Mouse (Mus musculus): ENCODE measurements around the gene Robo3. TPM values are rescaled to one million over a fixed set of nuclear protein-coding genes. Genes with fewer than 3 reads are reported as not detected.

Gene Robo3
- polyA plus RNA-seq, 1 experiment from 2014 or later: 120 TPM

DNA sequence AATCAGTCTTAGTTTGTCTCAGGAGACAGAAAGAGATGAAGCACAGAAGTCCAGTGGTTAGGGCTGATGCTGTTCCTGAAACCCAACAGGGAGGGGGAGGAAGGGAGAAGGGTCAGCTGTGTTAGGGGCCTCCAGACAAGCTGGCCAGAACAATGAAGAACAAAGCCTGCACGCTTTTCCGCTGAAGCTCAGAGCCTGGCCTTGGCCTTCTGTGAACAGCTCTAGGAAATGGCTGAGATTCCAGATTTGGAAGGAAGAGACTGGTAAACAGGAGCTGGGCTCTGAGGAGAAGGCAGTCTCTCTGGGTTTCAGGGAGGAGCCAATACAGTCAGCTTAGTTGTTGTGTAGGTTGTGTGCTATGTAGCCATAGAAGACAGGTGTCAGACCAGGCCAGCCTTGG lies 32.5 kb downstream of the Robo3 start:
- Histone ChIP-seq H3K4me2 (replicated peaks; ENCODE audit: low read depth, low read length) (no peak overlapping the region), H3K27ac (ENCODE audit: low read depth, low read length) (no peak overlapping the region), H3K36me3 (ENCODE audit: control insufficient read depth, insufficient read depth, low read length) (no peaks in the 10 kb centered on the region), H3K4me1 (replicated peaks; ENCODE audit: control insufficient read depth, insufficient read depth, low read length) (no peaks in the 10 kb centered on the region), H3K9me3 (ENCODE audit: control insufficient read depth, low read length) (no peaks in the 10 kb centered on the region), H3K9ac (ENCODE audit: low read depth, low read length) (no peak overlapping the region), H3K4me3 (ENCODE audit: low read depth, low read length) (no peak overlapping the region), H3K27me3 (ENCODE audit: control insufficient read depth, insufficient read depth, low read length) (no peaks in the 10 kb centered on the region)
- DNase-seq (ENCODE audit: low spot score) (no peak), ATAC-seq (ENCODE audit: low FRiP score) (no peak)
- WGBS: 52% methylated on average over 2 of the region's 2 CpGs

DNA sequence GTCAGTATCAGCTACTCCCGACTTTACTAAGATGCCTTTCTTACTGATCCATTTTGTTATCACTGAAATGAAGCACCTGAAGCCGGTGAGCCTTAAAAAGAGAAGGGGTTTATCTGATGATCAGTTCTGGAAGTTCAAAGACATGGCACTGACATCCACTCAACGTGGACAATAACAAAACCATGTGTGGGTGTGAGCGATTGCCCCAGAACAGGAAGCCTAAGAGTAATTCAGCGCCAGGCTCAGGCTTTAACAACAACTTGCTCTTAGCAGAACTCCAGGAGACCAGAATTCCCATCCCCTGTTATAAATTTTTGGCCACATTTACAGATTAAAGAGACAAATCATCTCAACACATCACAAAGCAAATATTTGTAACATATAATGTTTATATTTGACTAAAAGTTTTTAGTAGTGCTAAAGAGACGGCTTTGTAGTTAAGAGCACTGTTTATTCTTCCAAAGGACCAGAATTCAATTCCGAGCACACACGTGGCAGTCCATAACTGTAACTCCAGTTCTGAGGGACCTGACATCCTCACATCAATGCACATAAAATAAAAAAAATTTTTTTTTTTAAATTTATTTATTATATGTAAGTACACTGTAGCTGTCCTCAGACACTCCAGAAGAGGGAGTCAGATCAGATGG lies 39.4 kb downstream of the Robo3 start:
- Histone ChIP-seq H3K36me3 (ENCODE audit: control insufficient read depth, insufficient read depth, low read length) (no peaks in the 10 kb centered on the region), H3K27me3 (ENCODE audit: control insufficient read depth, insufficient read depth, low read length) (no peaks in the 10 kb centered on the region), H3K4me3 (ENCODE audit: low read depth, low read length) (no peak overlapping the region), H3K4me2 (replicated peaks; ENCODE audit: low read depth, low read length) (no peak overlapping the region), H3K9ac (ENCODE audit: low read depth, low read length) (no peak overlapping the region), H3K27ac (ENCODE audit: low read depth, low read length) (no peak overlapping the region), H3K4me1 (replicated peaks; ENCODE audit: control insufficient read depth, insufficient read depth, low read length) (no peaks in the 10 kb centered on the region), H3K9me3 (ENCODE audit: control insufficient read depth, low read length) (no peaks in the 10 kb centered on the region)
- ATAC-seq (ENCODE audit: low FRiP score): no peak
- WGBS: 84% methylated on average over 8 of the region's 8 CpGs
- no peak for DNase-seq (ENCODE audit: low spot score)

DNA sequence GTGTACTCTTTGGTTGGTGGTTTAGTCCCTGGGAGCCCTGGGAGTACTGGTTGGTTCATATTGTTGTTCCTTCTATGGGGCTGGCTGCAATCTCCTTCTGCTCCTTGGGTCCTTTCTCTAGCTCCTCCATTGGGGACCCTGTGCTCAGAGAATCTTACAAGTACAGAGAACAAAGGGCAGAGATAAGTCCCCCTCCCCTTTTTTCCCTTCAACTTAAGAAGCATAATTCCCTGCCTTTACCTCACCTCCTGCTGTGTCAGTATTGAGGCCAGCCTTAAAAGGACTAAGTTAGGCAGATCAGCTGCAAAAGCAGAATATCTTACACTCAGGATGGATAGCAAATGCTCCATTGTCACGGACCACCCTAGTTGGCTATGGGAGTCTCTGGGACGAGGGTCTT lies 41.0 kb downstream of the Robo3 start:
- 67% methylated on average over 2 of the region's 2 CpGs for WGBS
- Histone ChIP-seq H3K4me1 (replicated peaks; ENCODE audit: control insufficient read depth, insufficient read depth, low read length) (no peaks in the 10 kb centered on the region), H3K4me3 (ENCODE audit: low read depth, low read length) (no peak overlapping the region), H3K36me3 (ENCODE audit: control insufficient read depth, insufficient read depth, low read length) (no peaks in the 10 kb centered on the region), H3K27ac (ENCODE audit: low read depth, low read length) (no peak overlapping the region), H3K9ac (ENCODE audit: low read depth, low read length) (no peak overlapping the region), H3K27me3 (ENCODE audit: control insufficient read depth, insufficient read depth, low read length) (no peaks in the 10 kb centered on the region), H3K4me2 (replicated peaks; ENCODE audit: low read depth, low read length) (no peak overlapping the region), H3K9me3 (ENCODE audit: control insufficient read depth, low read length) (no peaks in the 10 kb centered on the region)
- DNase-seq (ENCODE audit: low spot score) (no peak), ATAC-seq (ENCODE audit: low FRiP score) (no peak)

DNA sequence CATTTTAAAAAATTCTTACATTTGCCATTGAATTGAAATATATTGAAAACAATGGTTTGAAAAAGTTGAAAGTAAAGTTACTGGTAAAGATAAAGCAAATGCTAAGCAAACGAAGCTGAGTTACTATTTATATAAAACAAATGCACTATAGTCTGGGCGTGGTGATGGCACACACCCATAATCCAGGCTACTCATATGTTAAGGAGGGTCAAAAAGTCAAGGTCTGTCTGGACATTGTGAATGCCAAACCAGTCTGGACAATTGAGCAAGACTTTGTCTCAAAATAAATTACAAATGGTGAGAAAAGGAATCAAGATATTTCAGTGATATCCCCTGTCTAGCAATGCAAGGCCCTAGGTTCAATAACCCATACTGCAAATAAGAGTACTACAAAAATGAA lies 42.2 kb downstream of the Robo3 start:
- Histone ChIP-seq H3K9me3 (ENCODE audit: control insufficient read depth, low read length) (no peaks in the 10 kb centered on the region), H3K27me3 (ENCODE audit: control insufficient read depth, insufficient read depth, low read length) (no peaks in the 10 kb centered on the region; the same call in 1 of the 2 replicates), H3K36me3 (ENCODE audit: control insufficient read depth, insufficient read depth, low read length) (no peaks in the 10 kb centered on the region), H3K4me1 (replicated peaks; ENCODE audit: control insufficient read depth, insufficient read depth, low read length) (no peaks in the 10 kb centered on the region), H3K9ac (ENCODE audit: low read depth, low read length) (no peak overlapping the region), H3K4me3 (ENCODE audit: low read depth, low read length) (no peak overlapping the region), H3K4me2 (replicated peaks; ENCODE audit: low read depth, low read length) (no peak overlapping the region), H3K27ac (ENCODE audit: low read depth, low read length) (no peak overlapping the region)
- ATAC-seq (ENCODE audit: low FRiP score): no peak
- 70% methylated on average over 2 of the region's 2 CpGs for WGBS
- no peak for DNase-seq (ENCODE audit: low spot score)

DNA sequence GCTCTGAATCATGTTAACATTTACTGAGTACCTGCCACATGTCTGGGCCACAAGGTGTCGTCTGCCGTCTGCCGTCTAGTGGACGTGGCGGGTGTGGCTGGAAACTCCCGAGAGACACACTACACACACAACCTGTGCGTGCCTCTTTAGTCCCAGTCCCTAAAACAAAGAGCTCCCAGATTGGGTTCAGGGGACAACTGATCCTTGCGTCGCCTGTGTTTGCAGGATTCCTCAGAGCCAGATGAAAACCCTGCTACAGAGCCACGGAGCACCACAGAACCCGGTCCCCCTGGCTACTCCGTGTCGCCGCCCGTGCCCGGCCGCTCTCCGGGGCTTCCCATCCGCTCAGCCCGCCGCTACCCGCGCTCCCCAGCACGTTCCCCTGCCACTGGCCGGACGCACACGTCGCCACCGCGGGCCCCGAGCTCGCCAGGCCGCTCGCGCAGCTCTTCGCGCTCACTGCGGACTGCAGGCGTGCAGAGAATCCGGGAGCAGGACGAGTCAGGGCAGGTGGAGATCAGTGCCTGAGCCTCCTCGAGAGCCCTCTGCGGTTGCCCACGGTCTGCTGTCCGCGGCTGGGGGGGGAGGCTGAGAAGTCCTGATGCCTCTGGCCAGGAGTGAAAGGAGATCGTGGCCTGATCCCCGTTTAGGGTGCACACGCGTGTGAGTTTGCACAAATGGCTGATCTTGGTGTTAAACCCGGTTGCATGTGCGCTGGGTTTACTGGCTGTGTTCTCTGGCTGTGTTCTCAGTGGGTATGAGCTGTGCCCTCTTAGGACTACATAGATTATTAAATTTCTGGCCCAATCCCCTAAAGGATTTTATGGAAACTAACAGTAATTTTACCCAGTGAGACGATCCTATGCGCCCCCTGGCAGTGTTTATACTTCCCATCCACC lies 48.5 kb downstream of the Robo3 start:
- H3K9ac ChIP-seq (ENCODE audit: low read depth, low read length): peak overlapping the region; percentile 78
- peak overlapping the region; percentile 38 for H3K4me3 ChIP-seq (ENCODE audit: low read depth, low read length)
- H3K27ac ChIP-seq (ENCODE audit: low read depth, low read length): no peak overlapping the region
- no peaks in the 10 kb centered on the region for H3K36me3 ChIP-seq (ENCODE audit: control insufficient read depth, insufficient read depth, low read length)
- no peaks in the 10 kb centered on the region for H3K9me3 ChIP-seq (ENCODE audit: control insufficient read depth, low read length)
- peak; percentile 85 for ATAC-seq (ENCODE audit: low FRiP score)
- peak overlapping the region; percentile 74 for H3K4me2 ChIP-seq (replicated peaks; ENCODE audit: low read depth, low read length)
- H3K27me3 ChIP-seq (ENCODE audit: control insufficient read depth, insufficient read depth, low read length): peaks cover 2% of the 10 kb centered on the region; the same call in 1 of the 2 replicates
- H3K4me1 ChIP-seq (replicated peaks; ENCODE audit: control insufficient read depth, insufficient read depth, low read length): no peaks in the 10 kb centered on the region
- WGBS: 10% methylated on average over 52 of the region's 54 CpGs
- DNase-seq (ENCODE audit: low spot score): peak; percentile 70

DNA sequence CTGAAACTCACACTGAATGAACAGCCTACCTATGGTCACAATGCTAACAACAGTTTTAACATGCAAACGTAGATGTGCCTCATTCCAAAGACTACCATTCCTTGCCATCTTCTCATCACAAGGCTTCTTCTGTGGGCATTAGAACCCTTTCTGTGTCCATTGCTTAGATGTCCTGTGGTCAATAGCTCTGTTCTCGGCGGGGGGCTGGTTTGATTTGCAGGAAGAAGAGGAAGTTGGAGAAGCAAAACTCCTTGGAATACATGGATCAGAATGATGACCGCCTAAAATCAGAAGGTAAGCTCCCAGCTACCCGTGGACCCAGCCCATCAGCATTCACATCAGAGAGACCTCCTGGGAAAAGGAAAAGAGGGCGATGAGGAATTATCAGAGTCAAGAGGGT lies 49.9 kb downstream of the Robo3 start:
- H3K36me3 ChIP-seq (ENCODE audit: control insufficient read depth, insufficient read depth, low read length): no peaks in the 10 kb centered on the region
- 92% methylated on average over 6 of the region's 6 CpGs for WGBS
- no peak overlapping the region for H3K4me2 ChIP-seq (replicated peaks; ENCODE audit: low read depth, low read length)
- peaks cover 2% of the 10 kb centered on the region; the same call in 1 of the 2 replicates for H3K27me3 ChIP-seq (ENCODE audit: control insufficient read depth, insufficient read depth, low read length)
- no peaks in the 10 kb centered on the region for H3K4me1 ChIP-seq (replicated peaks; ENCODE audit: control insufficient read depth, insufficient read depth, low read length)
- ATAC-seq (ENCODE audit: low FRiP score) (no peak), DNase-seq (ENCODE audit: low spot score) (no peak)
- H3K27ac ChIP-seq (ENCODE audit: low read depth, low read length): no peak overlapping the region
- no peaks in the 10 kb centered on the region for H3K9me3 ChIP-seq (ENCODE audit: control insufficient read depth, low read length)
- no peak overlapping the region for H3K4me3 ChIP-seq (ENCODE audit: low read depth, low read length)
- no peak overlapping the region for H3K9ac ChIP-seq (ENCODE audit: low read depth, low read length)

DNA sequence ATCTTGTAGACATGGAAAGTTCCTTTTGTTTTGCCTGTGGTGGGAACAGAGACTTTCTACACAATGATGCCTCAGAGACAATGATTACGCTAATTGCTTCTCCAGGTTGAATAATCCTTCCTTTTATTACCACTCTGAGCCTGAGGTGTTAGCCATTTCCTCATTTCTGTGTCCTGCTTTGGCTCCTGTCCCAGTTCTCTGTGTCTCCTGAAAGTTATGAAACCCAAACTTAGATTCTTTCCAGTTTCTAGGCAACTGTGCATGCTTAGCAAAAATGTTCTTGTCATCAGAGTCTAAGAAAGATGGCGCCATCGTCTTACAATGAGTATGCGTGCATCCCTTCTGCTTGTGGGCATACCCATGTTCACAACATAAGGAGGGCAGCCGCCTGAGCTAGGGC lies 57.3 kb downstream of the Robo3 start:
- no peaks in the 10 kb centered on the region for H3K9me3 ChIP-seq (ENCODE audit: control insufficient read depth, low read length)
- ATAC-seq (ENCODE audit: low FRiP score) (no peak), DNase-seq (ENCODE audit: low spot score) (no peak)
- H3K9ac ChIP-seq (ENCODE audit: low read depth, low read length): no peak overlapping the region
- H3K27ac ChIP-seq (ENCODE audit: low read depth, low read length): no peak overlapping the region
- no peaks in the 10 kb centered on the region for H3K36me3 ChIP-seq (ENCODE audit: control insufficient read depth, insufficient read depth, low read length)
- no peaks in the 10 kb centered on the region for H3K4me1 ChIP-seq (replicated peaks; ENCODE audit: control insufficient read depth, insufficient read depth, low read length)
- 90% methylated on average over 5 of the region's 5 CpGs for WGBS
- no peak overlapping the region for H3K4me2 ChIP-seq (replicated peaks; ENCODE audit: low read depth, low read length)
- no peaks in the 10 kb centered on the region for H3K27me3 ChIP-seq (ENCODE audit: control insufficient read depth, insufficient read depth, low read length)
- H3K4me3 ChIP-seq (ENCODE audit: low read depth, low read length): no peak overlapping the region

DNA sequence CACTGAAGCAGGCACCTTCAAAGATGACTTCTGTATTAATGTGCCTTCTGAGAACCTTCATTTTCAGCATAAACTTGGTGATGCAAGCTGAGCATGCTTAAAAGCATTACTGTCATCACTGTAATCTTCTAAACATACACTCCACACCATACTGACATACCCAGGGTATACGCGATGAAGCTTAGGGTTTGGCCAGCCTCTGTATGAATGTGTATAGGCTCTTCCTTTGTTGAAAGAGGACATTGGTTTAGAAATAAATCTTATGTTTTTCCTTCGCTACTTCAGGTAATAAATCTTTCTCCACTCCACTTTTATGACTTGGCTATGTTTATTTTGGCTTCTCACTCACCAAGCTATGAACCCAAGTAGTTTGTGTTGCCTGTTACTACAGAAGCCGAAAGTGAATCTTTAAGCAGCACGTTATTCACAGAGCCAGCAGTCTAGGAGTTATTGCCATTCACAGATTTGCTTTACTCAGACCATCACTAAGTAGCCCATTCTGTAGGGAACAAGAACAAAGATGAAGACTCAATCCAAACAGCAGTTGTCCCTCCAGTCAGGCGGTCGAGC lies 61.7 kb downstream of the Robo3 start:
- Histone ChIP-seq H3K36me3 (ENCODE audit: control insufficient read depth, insufficient read depth, low read length) (no peaks in the 10 kb centered on the region), H3K9me3 (ENCODE audit: control insufficient read depth, low read length) (no peaks in the 10 kb centered on the region), H3K4me2 (replicated peaks; ENCODE audit: low read depth, low read length) (no peak overlapping the region), H3K27me3 (ENCODE audit: control insufficient read depth, insufficient read depth, low read length) (no peaks in the 10 kb centered on the region), H3K4me3 (ENCODE audit: low read depth, low read length) (no peak overlapping the region), H3K27ac (ENCODE audit: low read depth, low read length) (no peak overlapping the region), H3K9ac (ENCODE audit: low read depth, low read length) (no peak overlapping the region), H3K4me1 (replicated peaks; ENCODE audit: control insufficient read depth, insufficient read depth, low read length) (no peaks in the 10 kb centered on the region)
- ATAC-seq (ENCODE audit: low FRiP score) (no peak), DNase-seq (ENCODE audit: low spot score) (no peak)
- 86% methylated on average over 7 of the region's 7 CpGs for WGBS

Data from hindbrain, embryonic 11.5 days (tissue).